Mouse (Mus musculus) kidney, embryonic 16.5 days (tissue): ENCODE measurements at regions not wholly inside any gene's neighbourhood (a gene's known extent, or its start where the extent isn't known, plus 50 kb on each side); places are given as distances from the start of the nearest gene placed in this dataset.

Experiments
- ATAC-seq: fragments of 200-750 bp; cut with Nextera tagmentation; 2 replicates; pipeline ENCODE4 v1.8.0; 2017; ENCODE audit warnings: moderate TSS enrichment; ENCODE audit not compliant: low FRiP score, low TSS enrichment
- H3K27ac ChIP-seq: fragments of 300-500 bp; sonication (generic); 2 replicates; pipeline ENCODE4 v1.5.1; 2014; ENCODE audit warnings: low read length
- H3K27me3 ChIP-seq: fragments of 300-500 bp; sonication (generic); 2 replicates; pipeline ENCODE4 v1.6.1; 2014; ENCODE audit warnings: low read length, control low read depth, mixed read lengths; ENCODE audit not compliant: insufficient read depth
- H3K36me3 ChIP-seq: fragments of 300-500 bp; sonication (generic); 2 replicates; pipeline ENCODE4 v1.6.1; 2014; ENCODE audit warnings: low read length, control low read depth, mixed read lengths; ENCODE audit not compliant: insufficient read depth
- H3K4me1 ChIP-seq: fragments of 300-500 bp; sonication (generic); 2 replicates; pipeline ENCODE4 v1.6.1; 2014; ENCODE audit warnings: low read length, control low read depth, mixed read lengths; ENCODE audit not compliant: insufficient read depth
- H3K4me2 ChIP-seq: fragments of 300-500 bp; sonication (generic); replicated peaks from 2 replicates; pipeline ENCODE4 v1.6.1; 2014; ENCODE audit warnings: low read depth, low read length
- H3K4me3 ChIP-seq: fragments of 300-500 bp; sonication (generic); 2 replicates; pipeline ENCODE4 v1.5.1; 2014; ENCODE audit warnings: mild to moderate bottlenecking, low read length
- H3K9ac ChIP-seq: fragments of 300-500 bp; sonication (generic); replicated peaks from 2 replicates; pipeline ENCODE4 v1.6.1; 2014; ENCODE audit warnings: low read length
- H3K9me3 ChIP-seq: fragments of 300-500 bp; sonication (generic); 2 replicates; pipeline ENCODE4 v1.6.1; 2016; ENCODE audit warnings: low read length, control low read depth
- WGBS: fragments of 180-500 bp; shearing (Covaris S2); extraction: QIAGEN DNeasy Blood & Tissue Kit; methylation state at CpG from one replicate; pipeline ENCODE4 v1.1.7; 2014; 5-methylcytosine and 5-hydroxymethylcytosine counted together

DNA sequence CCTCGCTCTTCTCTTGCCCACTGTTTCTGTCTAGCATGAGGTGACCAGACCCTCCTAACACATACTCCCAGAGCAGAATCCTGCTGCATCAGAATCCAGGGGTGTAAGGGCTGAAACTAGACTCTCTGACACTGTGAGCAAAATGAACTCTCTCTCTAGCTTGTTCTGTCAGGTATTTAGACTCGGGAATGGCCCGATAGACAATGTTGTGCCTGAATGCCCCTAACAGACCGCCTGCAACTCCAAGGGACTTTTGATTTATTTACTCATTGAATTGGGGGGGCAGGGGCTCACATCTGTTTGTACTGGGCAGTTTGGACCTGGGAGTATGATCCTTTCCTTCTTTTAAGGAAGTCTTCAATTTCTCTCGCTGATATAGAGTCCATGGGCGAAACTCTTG, 469.3 kb upstream of the Trpc7 start:
- no peak for ATAC-seq
- WGBS: 65% methylated on average over 6 of the region's 6 CpGs
- Histone ChIP-seq H3K9ac (no peak overlapping the region), H3K27me3 (no peaks in the 10 kb centered on the region), H3K4me2 (no peak overlapping the region), H3K27ac (no peak overlapping the region), H3K36me3 (no peaks in the 10 kb centered on the region), H3K4me1 (no peaks in the 10 kb centered on the region), H3K4me3 (no peak overlapping the region), H3K9me3 (no peaks in the 10 kb centered on the region)

DNA sequence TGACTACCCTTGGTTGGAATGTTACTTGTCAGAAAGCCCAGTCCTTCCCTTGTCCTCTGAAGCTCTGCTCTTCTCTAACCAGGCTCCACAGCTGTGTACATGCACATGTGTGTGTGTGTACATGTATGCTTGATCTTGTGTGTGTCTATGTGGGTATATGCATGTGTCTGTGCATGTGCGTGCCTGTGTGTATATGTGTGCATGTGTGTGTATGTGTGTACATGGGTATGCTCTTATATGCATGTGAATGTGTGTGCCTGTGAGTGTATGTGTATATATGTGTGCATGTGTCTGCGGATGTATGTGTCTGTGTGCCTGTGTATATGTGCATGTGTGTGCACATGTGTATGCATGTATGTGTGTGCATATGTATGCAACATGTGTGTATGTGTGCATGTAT, 468.6 kb upstream of the Trpc7 start:
- no peaks in the 10 kb centered on the region for H3K9me3 ChIP-seq
- no peaks in the 10 kb centered on the region for H3K27me3 ChIP-seq
- 100% methylated on average over 2 of the region's 2 CpGs for WGBS
- H3K4me1 ChIP-seq: no peaks in the 10 kb centered on the region
- no peaks in the 10 kb centered on the region for H3K36me3 ChIP-seq
- no peak for ATAC-seq
- no peak overlapping the region for H3K27ac ChIP-seq
- no peak overlapping the region for H3K4me2 ChIP-seq
- no peak overlapping the region for H3K4me3 ChIP-seq
- H3K9ac ChIP-seq: no peak overlapping the region

DNA sequence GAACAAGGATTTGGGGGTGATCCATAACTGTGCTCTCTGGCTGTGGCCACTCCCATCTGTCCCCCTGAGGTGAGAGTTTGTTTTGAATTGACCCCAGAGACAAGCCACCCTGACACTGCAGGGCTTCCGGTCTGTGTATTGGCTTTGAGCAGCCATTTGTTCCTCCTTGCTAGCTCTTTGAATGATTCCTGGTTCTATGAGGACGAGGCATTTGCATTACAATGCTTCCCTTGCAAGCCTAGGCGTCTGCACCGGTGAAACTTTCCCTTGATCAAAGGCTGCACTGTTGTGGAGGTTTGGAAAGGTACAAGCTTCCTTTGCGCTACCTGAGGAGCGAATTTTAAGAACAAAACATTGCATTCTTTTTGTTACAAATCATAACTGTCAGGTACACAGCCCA, 466.8 kb upstream of the Trpc7 start:
- no peak for ATAC-seq
- no peaks in the 10 kb centered on the region for H3K4me1 ChIP-seq
- no peaks in the 10 kb centered on the region for H3K36me3 ChIP-seq
- no peaks in the 10 kb centered on the region for H3K27me3 ChIP-seq
- 29% methylated on average over 6 of the region's 6 CpGs for WGBS
- no peak overlapping the region for H3K27ac ChIP-seq
- H3K9me3 ChIP-seq: no peaks in the 10 kb centered on the region
- no peak overlapping the region for H3K4me3 ChIP-seq
- H3K4me2 ChIP-seq: no peak overlapping the region
- H3K9ac ChIP-seq: no peak overlapping the region

DNA sequence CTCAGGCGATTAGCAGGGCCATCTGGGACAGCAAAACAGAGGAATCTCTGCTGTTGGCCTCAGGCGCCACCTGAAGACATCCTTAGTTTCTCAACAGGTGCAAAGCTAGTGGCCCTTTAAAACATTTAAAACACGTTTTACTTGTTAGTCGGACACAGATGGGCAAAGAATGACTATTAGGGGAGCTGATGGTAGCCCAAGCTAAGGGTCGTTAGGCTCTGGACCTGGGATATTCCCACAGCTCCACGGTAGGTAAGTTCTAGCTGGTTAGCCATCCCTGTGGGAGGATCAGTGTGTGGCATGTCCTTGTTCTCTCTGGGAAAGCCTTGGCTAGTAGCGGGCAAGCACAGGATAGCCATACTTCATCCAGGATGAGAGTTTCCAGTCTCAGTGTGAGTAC, 465.5 kb upstream of the Trpc7 start:
- ATAC-seq: no peak
- 74% methylated on average over 7 of the region's 7 CpGs for WGBS
- no peaks in the 10 kb centered on the region for H3K36me3 ChIP-seq
- H3K27ac ChIP-seq: no peak overlapping the region
- no peak overlapping the region for H3K4me2 ChIP-seq
- no peaks in the 10 kb centered on the region for H3K4me1 ChIP-seq
- no peaks in the 10 kb centered on the region for H3K27me3 ChIP-seq
- H3K4me3 ChIP-seq: no peak overlapping the region
- H3K9ac ChIP-seq: no peak overlapping the region
- no peaks in the 10 kb centered on the region for H3K9me3 ChIP-seq

DNA sequence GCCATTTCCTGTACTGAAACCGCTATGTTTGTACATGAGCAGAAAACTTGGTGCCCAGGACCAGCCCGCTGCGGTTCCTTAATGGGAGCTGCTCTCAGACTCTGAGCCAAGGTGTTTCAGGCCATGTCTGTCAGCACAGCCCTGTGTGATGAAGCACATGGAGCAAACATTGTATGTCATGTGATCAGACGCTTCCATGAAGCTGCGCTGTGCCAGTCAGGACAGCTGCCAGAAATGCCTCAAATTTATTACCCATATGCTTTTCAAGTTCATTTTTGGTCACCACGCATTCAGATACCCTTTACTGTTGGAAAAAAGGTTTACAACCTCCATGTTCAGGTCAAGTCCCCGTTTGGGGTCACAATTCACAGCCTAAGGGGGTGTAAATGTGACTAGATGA, 458.8 kb upstream of the Trpc7 start:
- no peak overlapping the region for H3K27ac ChIP-seq
- no peak for ATAC-seq
- no peaks in the 10 kb centered on the region for H3K36me3 ChIP-seq
- no peak overlapping the region for H3K9ac ChIP-seq
- H3K4me2 ChIP-seq: no peak overlapping the region
- no peaks in the 10 kb centered on the region for H3K27me3 ChIP-seq
- H3K9me3 ChIP-seq: no peaks in the 10 kb centered on the region
- WGBS: 77% methylated on average over 7 of the region's 7 CpGs
- H3K4me1 ChIP-seq: no peaks in the 10 kb centered on the region
- no peak overlapping the region for H3K4me3 ChIP-seq

DNA sequence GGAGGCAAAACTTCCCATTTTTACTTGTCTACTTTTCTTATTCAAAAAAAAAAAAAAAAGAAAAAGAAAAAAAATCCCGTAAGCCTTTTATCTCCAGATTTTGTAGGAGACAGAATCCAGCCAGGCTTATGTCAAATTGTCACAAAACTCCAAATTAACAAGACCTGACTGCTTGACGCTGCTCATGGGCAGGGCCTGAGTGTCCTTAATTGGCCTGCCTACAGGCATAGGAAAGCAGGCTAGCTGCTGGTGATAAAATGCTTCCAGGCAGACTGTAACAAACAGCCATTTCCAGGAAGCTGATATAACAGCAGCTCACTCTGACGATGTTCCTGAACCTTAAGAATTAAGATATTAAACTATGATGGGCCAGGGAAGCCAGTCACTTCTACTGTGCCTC, 458.2 kb upstream of the Trpc7 start:
- Histone ChIP-seq H3K9ac (no peak overlapping the region), H3K4me2 (no peak overlapping the region), H3K4me3 (no peak overlapping the region), H3K27me3 (no peaks in the 10 kb centered on the region), H3K27ac (no peak overlapping the region), H3K36me3 (no peaks in the 10 kb centered on the region), H3K9me3 (no peaks in the 10 kb centered on the region), H3K4me1 (no peaks in the 10 kb centered on the region)
- 58% methylated on average over 3 of the region's 3 CpGs for WGBS
- no peak for ATAC-seq

DNA sequence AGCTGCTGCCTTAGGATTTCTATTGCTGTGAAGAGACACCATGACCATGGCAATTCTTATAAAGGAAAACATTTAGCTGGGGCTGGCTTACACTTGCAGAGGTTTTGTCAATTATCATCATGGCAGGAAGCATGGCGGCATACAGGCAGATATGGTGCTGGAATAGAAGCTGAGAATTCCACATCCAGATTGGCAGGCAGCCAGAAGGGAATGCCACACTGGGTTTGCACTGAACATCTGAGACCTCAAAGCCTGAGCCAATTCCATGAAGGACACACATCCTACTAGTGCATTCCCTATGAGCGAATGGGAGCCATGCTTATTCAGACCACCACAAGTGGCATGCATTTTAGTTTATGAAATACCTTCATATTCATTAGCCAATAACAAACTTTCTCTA, 455.0 kb upstream of the Trpc7 start:
- H3K9ac ChIP-seq: no peak overlapping the region
- WGBS: 94% methylated on average over 2 of the region's 2 CpGs
- H3K4me1 ChIP-seq: no peaks in the 10 kb centered on the region
- H3K27me3 ChIP-seq: no peaks in the 10 kb centered on the region
- no peaks in the 10 kb centered on the region for H3K9me3 ChIP-seq
- H3K4me2 ChIP-seq: no peak overlapping the region
- no peak overlapping the region for H3K4me3 ChIP-seq
- ATAC-seq: no peak
- H3K36me3 ChIP-seq: no peaks in the 10 kb centered on the region
- H3K27ac ChIP-seq: no peak overlapping the region

DNA sequence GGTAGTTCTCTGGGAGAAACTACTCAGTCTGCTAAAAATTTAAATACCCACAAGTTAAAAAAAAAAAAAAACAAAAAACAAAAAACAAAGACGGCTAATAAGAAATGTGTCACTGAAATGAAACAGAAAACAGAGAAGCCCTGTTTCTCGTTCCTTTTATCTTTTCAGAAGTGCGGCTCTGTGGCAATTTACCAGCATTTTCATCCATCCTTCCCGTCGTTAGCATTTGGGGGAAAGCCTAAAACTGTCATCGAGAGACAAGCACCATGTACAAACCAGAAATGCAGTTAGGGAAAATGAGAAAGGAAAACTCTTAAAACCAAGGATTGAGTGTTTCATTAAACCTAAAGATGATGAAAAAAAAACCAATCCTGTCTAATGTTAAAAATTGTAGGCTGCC, 442.9 kb upstream of the Trpc7 start:
- Histone ChIP-seq H3K9me3 (no peaks in the 10 kb centered on the region), H3K9ac (no peak overlapping the region), H3K27me3 (no peaks in the 10 kb centered on the region), H3K4me2 (no peak overlapping the region), H3K4me3 (no peak overlapping the region), H3K36me3 (no peaks in the 10 kb centered on the region), H3K4me1 (no peaks in the 10 kb centered on the region), H3K27ac (no peak overlapping the region)
- WGBS: 67% methylated on average over 6 of the region's 6 CpGs
- no peak for ATAC-seq

DNA sequence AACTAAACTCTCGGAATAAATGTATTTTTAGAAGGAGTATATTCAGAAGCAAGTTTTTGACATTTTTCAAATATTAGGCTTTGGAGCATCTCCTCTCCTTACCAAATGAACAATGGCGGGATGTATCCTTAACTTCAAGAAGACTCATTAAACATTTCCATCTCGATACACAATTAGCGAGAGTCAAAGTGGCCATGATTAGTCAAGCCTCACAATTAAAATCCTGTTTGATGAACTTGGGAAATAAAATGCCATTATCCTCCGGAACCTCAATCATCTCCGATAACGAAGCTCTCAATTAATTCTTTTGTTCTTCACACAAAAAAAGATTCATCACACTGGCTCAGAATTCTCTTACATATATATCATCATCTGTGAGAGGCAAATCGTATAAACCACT, 440.8 kb upstream of the Trpc7 start:
- ATAC-seq: no peak

DNA sequence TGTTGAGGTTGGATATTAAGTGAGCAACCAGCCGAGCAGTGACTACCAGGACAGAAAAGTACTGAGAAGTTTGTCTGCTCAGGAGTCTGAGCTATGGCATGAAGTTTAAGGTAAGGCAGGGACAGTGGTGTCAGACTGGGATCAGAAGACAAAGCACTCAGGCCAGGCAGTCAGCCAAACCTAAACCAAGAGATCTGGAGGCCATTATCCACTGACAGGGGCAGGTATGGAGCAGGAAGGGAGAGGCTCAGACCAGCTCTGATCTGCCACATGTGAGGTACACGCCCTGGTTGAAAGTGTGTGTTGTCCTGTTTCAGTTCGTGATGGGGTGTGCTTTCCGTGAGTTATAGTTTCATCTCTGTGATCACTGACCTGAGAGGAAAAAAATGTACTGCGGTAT, 437.2 kb upstream of the Trpc7 start:
- H3K27ac ChIP-seq: no peak overlapping the region
- no peak overlapping the region for H3K4me2 ChIP-seq
- no peaks in the 10 kb centered on the region for H3K27me3 ChIP-seq
- H3K4me3 ChIP-seq: no peak overlapping the region
- no peak for ATAC-seq
- H3K36me3 ChIP-seq: no peaks in the 10 kb centered on the region
- WGBS: 66% methylated on average over 5 of the region's 5 CpGs
- H3K9ac ChIP-seq: no peak overlapping the region
- H3K9me3 ChIP-seq: no peaks in the 10 kb centered on the region
- H3K4me1 ChIP-seq: no peaks in the 10 kb centered on the region

More for the DNA sequence above, 440.8 kb upstream of the Trpc7 start:
- Histone ChIP-seq H3K9me3 (no peaks in the 10 kb centered on the region), H3K4me3 (no peak overlapping the region), H3K4me2 (no peak overlapping the region), H3K27me3 (no peaks in the 10 kb centered on the region), H3K36me3 (no peaks in the 10 kb centered on the region), H3K27ac (no peak overlapping the region), H3K9ac (no peak overlapping the region), H3K4me1 (no peaks in the 10 kb centered on the region)
- WGBS: 93% methylated on average over 8 of the region's 8 CpGs

DNA sequence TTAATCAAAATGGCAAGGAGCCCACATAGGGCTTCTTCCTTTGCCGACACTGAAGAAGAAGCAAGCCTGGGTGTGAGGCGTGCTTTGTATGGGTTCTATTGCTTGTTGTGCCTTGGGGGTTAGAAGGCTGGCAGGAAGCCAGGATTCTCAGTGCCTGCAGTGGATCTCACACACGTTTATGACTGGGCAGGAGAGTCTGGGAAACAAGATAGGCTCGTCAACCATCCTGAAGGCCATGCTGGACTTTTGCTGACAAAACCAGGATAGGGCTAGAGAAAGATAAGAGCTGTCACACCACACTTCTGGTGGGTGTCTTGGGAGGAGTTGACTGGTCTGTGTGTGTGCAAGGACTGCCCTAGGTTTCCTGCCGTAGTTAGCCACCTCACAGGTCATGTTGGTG, 436.1 kb upstream of the Trpc7 start:
- ATAC-seq: no peak
- H3K4me3 ChIP-seq: no peak overlapping the region
- WGBS: 63% methylated on average over 5 of the region's 5 CpGs
- H3K27ac ChIP-seq: no peak overlapping the region
- no peaks in the 10 kb centered on the region for H3K4me1 ChIP-seq
- no peak overlapping the region for H3K4me2 ChIP-seq
- no peaks in the 10 kb centered on the region for H3K36me3 ChIP-seq
- H3K27me3 ChIP-seq: no peaks in the 10 kb centered on the region
- H3K9ac ChIP-seq: no peak overlapping the region
- no peaks in the 10 kb centered on the region for H3K9me3 ChIP-seq
